Mouse (Mus musculus): ENCODE measurements around the gene Tnrc6a. TPM values are rescaled to one million over a fixed set of nuclear protein-coding genes. Genes with fewer than 3 reads are reported as not detected.

Gene Tnrc6a
- polyA plus RNA-seq, 1 experiment from 2014 or later = 42.0 TPM

GRCm38 (mm10) chr7:123219781-123220632 lies 96.3 kb downstream of the Tnrc6a start:
- H3K4me1 ChIP-seq (replicated peaks; ENCODE audit: control insufficient read depth, insufficient read depth, low read length) = no peaks in the 10 kb centered on the region
- H3K4me2 ChIP-seq (replicated peaks; ENCODE audit: low read depth) = no peak overlapping the region; the same call in 1 of the 2 replicates
- H3K9me3 ChIP-seq (ENCODE audit: control insufficient read depth) = no peaks in the 10 kb centered on the region
- H3K27me3 ChIP-seq (replicated peaks; ENCODE audit: control insufficient read depth, insufficient read depth, low read length) = no peaks in the 10 kb centered on the region
- H3K27ac ChIP-seq (ENCODE audit: low read depth, low read length) = peak overlapping the region; percentile 42; the same call in 1 of the 2 replicates
- peak; percentile 66 for ATAC-seq
- H3K9ac ChIP-seq (ENCODE audit: low read depth, low read length) = no peak overlapping the region
- no peak overlapping the region for H3K4me3 ChIP-seq (ENCODE audit: low read depth, low read length)
- H3K36me3 ChIP-seq (ENCODE audit: control insufficient read depth, insufficient read depth) = no peaks in the 10 kb centered on the region
- TF ChIP-seq CTCF (IDR thresholded peaks at IDR 0.05; ENCODE audit: low read depth) = no peak
- 62% methylated on average over 13 of the region's 13 CpGs for WGBS

- Histone ChIP-seq H3K4me3 (ENCODE audit: low read depth, low read length) (no peak overlapping the region), H3K36me3 (ENCODE audit: control insufficient read depth, insufficient read depth) (no peaks in the 10 kb centered on the region), H3K27me3 (replicated peaks; ENCODE audit: control insufficient read depth, insufficient read depth, low read length) (no peaks in the 10 kb centered on the region), H3K27ac (ENCODE audit: low read depth, low read length) (peak overlapping the region; percentile 42; the same call in 1 of the 2 replicates), H3K9me3 (ENCODE audit: control insufficient read depth) (no peaks in the 10 kb centered on the region), H3K9ac (ENCODE audit: low read depth, low read length) (no peak overlapping the region), H3K4me2 (replicated peaks; ENCODE audit: low read depth) (no peak overlapping the region), H3K4me1 (replicated peaks; ENCODE audit: control insufficient read depth, insufficient read depth, low read length) (no peaks in the 10 kb centered on the region)
- WGBS = 46% methylated on average over 2 of the region's 2 CpGs
- no peak for TF ChIP-seq CTCF (IDR thresholded peaks at IDR 0.05; ENCODE audit: low read depth)
- peak; percentile 54 for ATAC-seq
These were observed 96.9 kb downstream of the Tnrc6a start for GRCm38 (mm10) chr7:123220633-123220942.

- WGBS = 39% methylated on average over 9 of the region's 9 CpGs
- Histone ChIP-seq H3K27me3 (replicated peaks; ENCODE audit: control insufficient read depth, insufficient read depth, low read length) (no peaks in the 10 kb centered on the region), H3K4me1 (replicated peaks; ENCODE audit: control insufficient read depth, insufficient read depth, low read length) (no peaks in the 10 kb centered on the region), H3K4me3 (ENCODE audit: low read depth, low read length) (no peak overlapping the region), H3K4me2 (replicated peaks; ENCODE audit: low read depth) (no peak overlapping the region), H3K36me3 (ENCODE audit: control insufficient read depth, insufficient read depth) (no peaks in the 10 kb centered on the region), H3K9ac (ENCODE audit: low read depth, low read length) (no peak overlapping the region), H3K27ac (ENCODE audit: low read depth, low read length) (no peak overlapping the region), H3K9me3 (ENCODE audit: control insufficient read depth) (no peaks in the 10 kb centered on the region)
- no peak for ATAC-seq
- TF ChIP-seq CTCF (IDR thresholded peaks at IDR 0.05; ENCODE audit: low read depth) = no peak
These were observed 100.4 kb downstream of the Tnrc6a start for GRCm38 (mm10) chr7:123224076-123224475.

- H3K27me3 ChIP-seq (replicated peaks; ENCODE audit: control insufficient read depth, insufficient read depth, low read length) = no peaks in the 10 kb centered on the region
- H3K4me2 ChIP-seq (replicated peaks; ENCODE audit: low read depth) = no peak overlapping the region
- H3K4me1 ChIP-seq (replicated peaks; ENCODE audit: control insufficient read depth, insufficient read depth, low read length) = no peaks in the 10 kb centered on the region
- ATAC-seq = no peak
- 51% methylated on average over 4 of the region's 4 CpGs for WGBS
- no peak overlapping the region for H3K27ac ChIP-seq (ENCODE audit: low read depth, low read length)
- TF ChIP-seq CTCF (IDR thresholded peaks at IDR 0.05; ENCODE audit: low read depth) = no peak
- no peaks in the 10 kb centered on the region for H3K36me3 ChIP-seq (ENCODE audit: control insufficient read depth, insufficient read depth)
- no peak overlapping the region for H3K9ac ChIP-seq (ENCODE audit: low read depth, low read length)
- H3K9me3 ChIP-seq (ENCODE audit: control insufficient read depth) = no peaks in the 10 kb centered on the region
- H3K4me3 ChIP-seq (ENCODE audit: low read depth, low read length) = no peak overlapping the region
These were observed 101.5 kb downstream of the Tnrc6a start for GRCm38 (mm10) chr7:123225159-123225558.

- Histone ChIP-seq H3K9ac (ENCODE audit: low read depth, low read length) (no peak overlapping the region), H3K27me3 (replicated peaks; ENCODE audit: control insufficient read depth, insufficient read depth, low read length) (no peaks in the 10 kb centered on the region), H3K4me1 (replicated peaks; ENCODE audit: control insufficient read depth, insufficient read depth, low read length) (no peaks in the 10 kb centered on the region), H3K4me3 (ENCODE audit: low read depth, low read length) (no peak overlapping the region), H3K27ac (ENCODE audit: low read depth, low read length) (no peak overlapping the region), H3K36me3 (ENCODE audit: control insufficient read depth, insufficient read depth) (peaks cover 4% of the 10 kb centered on the region; the same call in 1 of the 2 replicates), H3K9me3 (ENCODE audit: control insufficient read depth) (no peaks in the 10 kb centered on the region), H3K4me2 (replicated peaks; ENCODE audit: low read depth) (no peak overlapping the region)
- ATAC-seq = no peak
- WGBS = 25% methylated on average over 4 of the region's 4 CpGs
- no peak for TF ChIP-seq CTCF (IDR thresholded peaks at IDR 0.05; ENCODE audit: low read depth)
These were observed 111.8 kb downstream of the Tnrc6a start for GRCm38 (mm10) chr7:123235449-123235848.

- H3K27ac ChIP-seq (ENCODE audit: low read depth, low read length) = no peak overlapping the region
- no peak for TF ChIP-seq CTCF (IDR thresholded peaks at IDR 0.05; ENCODE audit: low read depth)
- no peak overlapping the region for H3K4me3 ChIP-seq (ENCODE audit: low read depth, low read length)
- no peak for ATAC-seq
- H3K4me2 ChIP-seq (replicated peaks; ENCODE audit: low read depth) = no peak overlapping the region
- peaks cover 4% of the 10 kb centered on the region; the same call in 1 of the 2 replicates for H3K36me3 ChIP-seq (ENCODE audit: control insufficient read depth, insufficient read depth)
- H3K27me3 ChIP-seq (replicated peaks; ENCODE audit: control insufficient read depth, insufficient read depth, low read length) = no peaks in the 10 kb centered on the region
- 79% methylated on average over 4 of the region's 4 CpGs for WGBS
- no peak overlapping the region for H3K9ac ChIP-seq (ENCODE audit: low read depth, low read length)
- H3K9me3 ChIP-seq (ENCODE audit: control insufficient read depth) = no peaks in the 10 kb centered on the region
- no peaks in the 10 kb centered on the region for H3K4me1 ChIP-seq (replicated peaks; ENCODE audit: control insufficient read depth, insufficient read depth, low read length)
These were observed 114.9 kb downstream of the Tnrc6a start for GRCm38 (mm10) chr7:123238621-123239020.
